Mouse (Mus musculus) neural tube, embryonic 15.5 days (tissue): Measurements from ENCODE around the gene Rps4x. TPM values are rescaled to one million over a fixed set of nuclear protein-coding genes. Genes with fewer than 3 reads are reported as not detected.

Experiments used
- ATAC-seq: fragments of 200-750 bp; cut with Nextera tagmentation; 2 replicates; pipeline ENCODE4 v1.8.0; 2017; ENCODE audit warnings: mild to moderate bottlenecking, moderate TSS enrichment, moderate library complexity; ENCODE audit not compliant: low FRiP score
- H3K27ac ChIP-seq: fragments of 300-500 bp; sonication (generic); replicated peaks from 2 replicates; pipeline ENCODE4 v1.5.1; 2015; ENCODE audit warnings: mild to moderate bottlenecking, inconsistent platforms
- H3K27me3 ChIP-seq: fragments of 300-500 bp; sonication (generic); replicated peaks from 2 replicates; pipeline ENCODE4 v1.6.1; 2015; ENCODE audit warnings: inconsistent platforms
- H3K36me3 ChIP-seq: fragments of 300-500 bp; sonication (generic); 2 replicates; pipeline ENCODE4 v1.6.1; 2015; ENCODE audit warnings: inconsistent platforms
- H3K4me1 ChIP-seq: fragments of 300-500 bp; sonication (generic); 2 replicates; pipeline ENCODE4 v1.6.1; 2015; ENCODE audit warnings: inconsistent platforms
- H3K4me2 ChIP-seq: fragments of 300-500 bp; sonication (generic); 2 replicates; pipeline ENCODE4 v1.6.1; 2015; ENCODE audit warnings: inconsistent platforms, mild to moderate bottlenecking, moderate library complexity
- H3K4me3 ChIP-seq: fragments of 300-500 bp; sonication (generic); replicated peaks from 2 replicates; pipeline ENCODE4 v1.5.1; 2015; ENCODE audit warnings: mild to moderate bottlenecking, inconsistent platforms
- H3K9ac ChIP-seq: fragments of 300-500 bp; sonication (generic); replicated peaks from 2 replicates; pipeline ENCODE4 v1.6.1; 2015; ENCODE audit warnings: mild to moderate bottlenecking, inconsistent platforms
- H3K9me3 ChIP-seq: fragments of 300-500 bp; sonication (generic); replicated peaks from 2 replicates; pipeline ENCODE4 v1.6.1; 2016; ENCODE audit warnings: inconsistent platforms
- WGBS: fragments of 180-500 bp; shearing (Covaris S2); methylation state at CpG from one replicate; pipeline ENCODE4 v1.1.7; 2015; ENCODE audit warnings: mixed read lengths; 5-methylcytosine and 5-hydroxymethylcytosine counted together
- polyA plus RNA-seq: library from polyadenylated mRNA; unstranded; fragments of >200 nt; fragmentation: Nextera tagmentation; extraction: Ambion mirVana; gene quantifications from 2 replicates; pipeline ENCODE4 v1.2.1, GENCODE M21; 2015

Gene Rps4x
- polyA plus RNA-seq, 1 experiment from 2014 or later = 357 TPM

GRCm38 (mm10) chrX:102166986-102167385 is 22.2 kb downstream of the Rps4x start:
- Histone ChIP-seq H3K36me3 (no peaks in the 10 kb centered on the region), H3K4me1 (peaks cover 5% of the 10 kb centered on the region), H3K9me3 (no peaks in the 10 kb centered on the region), H3K4me3 (no peak overlapping the region), H3K27ac (0 out of 2 replicates have a peak overlapping the region, but pooled peaks have one; percentile 23), H3K9ac (no peak overlapping the region), H3K27me3 (no peaks in the 10 kb centered on the region), H3K4me2 (no peak overlapping the region)
- WGBS = 40% methylated on average over 6 of the region's 6 CpGs
- ATAC-seq = no peak

- H3K4me1 ChIP-seq = peaks cover 5% of the 10 kb centered on the region
- WGBS = 43% methylated on average over 5 of the region's 5 CpGs
- H3K36me3 ChIP-seq = no peaks in the 10 kb centered on the region
- no peak for ATAC-seq
- H3K4me3 ChIP-seq = no peak overlapping the region
- 0 out of 2 replicates have a peak overlapping the region, but pooled peaks have one; percentile 23 for H3K27ac ChIP-seq
- H3K9me3 ChIP-seq = no peaks in the 10 kb centered on the region
- no peak overlapping the region for H3K4me2 ChIP-seq
- H3K27me3 ChIP-seq = no peaks in the 10 kb centered on the region
- H3K9ac ChIP-seq = no peak overlapping the region
Measured at GRCm38 (mm10) chrX:102166521-102166920, 22.7 kb downstream of the Rps4x start.

- ATAC-seq = no peak
- Histone ChIP-seq H3K9ac (no peak overlapping the region), H3K4me2 (no peak overlapping the region), H3K36me3 (no peaks in the 10 kb centered on the region), H3K9me3 (no peaks in the 10 kb centered on the region), H3K27me3 (no peaks in the 10 kb centered on the region), H3K4me3 (no peak overlapping the region), H3K4me1 (peaks cover 5% of the 10 kb centered on the region), H3K27ac (no peak overlapping the region)
- 80% methylated on average over 4 of the region's 4 CpGs for WGBS
Measured at GRCm38 (mm10) chrX:102163529-102163928, 25.7 kb downstream of the Rps4x start.

- Histone ChIP-seq H3K4me2 (no peak overlapping the region), H3K27me3 (no peaks in the 10 kb centered on the region), H3K4me3 (no peak overlapping the region), H3K36me3 (no peaks in the 10 kb centered on the region), H3K9me3 (no peaks in the 10 kb centered on the region), H3K9ac (no peak overlapping the region), H3K27ac (no peak overlapping the region), H3K4me1 (peaks cover 5% of the 10 kb centered on the region)
- ATAC-seq = no peak
- 38% methylated on average over 2 of the region's 2 CpGs for WGBS
Measured at GRCm38 (mm10) chrX:102163096-102163495, 26.1 kb downstream of the Rps4x start.

GRCm38 (mm10) chrX:102160528-102160927 is 28.7 kb downstream of the Rps4x start:
- Histone ChIP-seq H3K9me3 (no peaks in the 10 kb centered on the region), H3K27ac (no peak overlapping the region), H3K4me3 (no peak overlapping the region), H3K27me3 (no peaks in the 10 kb centered on the region), H3K4me2 (no peak overlapping the region), H3K9ac (no peak overlapping the region), H3K36me3 (no peaks in the 10 kb centered on the region), H3K4me1 (no peaks in the 10 kb centered on the region)
- WGBS = 77% methylated on average over 2 of the region's 2 CpGs
- ATAC-seq = no peak

GRCm38 (mm10) chrX:102159778-102160177 is 29.4 kb downstream of the Rps4x start:
- H3K9me3 ChIP-seq = no peaks in the 10 kb centered on the region
- no peaks in the 10 kb centered on the region for H3K4me1 ChIP-seq
- H3K4me2 ChIP-seq = no peak overlapping the region
- WGBS = 45% methylated on average over 2 of the region's 2 CpGs
- no peak overlapping the region for H3K4me3 ChIP-seq
- H3K27me3 ChIP-seq = no peaks in the 10 kb centered on the region
- H3K27ac ChIP-seq = no peak overlapping the region
- H3K36me3 ChIP-seq = no peaks in the 10 kb centered on the region
- H3K9ac ChIP-seq = no peak overlapping the region
- ATAC-seq = no peak

- Histone ChIP-seq H3K4me2 (peak overlapping the region; percentile 48), H3K4me3 (peak overlapping the region; percentile 44), H3K9ac (peak overlapping the region; percentile 28; the same call in 1 of the 2 replicates), H3K9me3 (no peaks in the 10 kb centered on the region), H3K4me1 (no peaks in the 10 kb centered on the region), H3K36me3 (no peaks in the 10 kb centered on the region), H3K27ac (peak overlapping the region; percentile 76), H3K27me3 (no peaks in the 10 kb centered on the region)
- ATAC-seq = no peak
- WGBS = 58% methylated on average over 5 of the region's 5 CpGs
Measured at GRCm38 (mm10) chrX:102157423-102157791, 31.8 kb downstream of the Rps4x start.

GRCm38 (mm10) chrX:102156618-102157422 is 32.4 kb downstream of the Rps4x start, which contains the start of gene Ercc6l:
Gene Ercc6l (minus strand): TSS chrX:102157091.
- no peaks in the 10 kb centered on the region for H3K4me1 ChIP-seq
- peak within 1 kb of the TSS; percentile 34; the same call in 1 of the 2 replicates for H3K9ac ChIP-seq
- peak within 1 kb of the TSS; percentile 44 for H3K4me3 ChIP-seq
- peak; percentile 99 for ATAC-seq
- WGBS = 13% methylated on average over 42 of the region's 42 CpGs
- H3K9me3 ChIP-seq = no peaks in the 10 kb centered on the region
- peak within 1 kb of the TSS; percentile 65 for H3K4me2 ChIP-seq
- H3K27me3 ChIP-seq = no peaks in the 10 kb centered on the region
- peak within 1 kb of the TSS; percentile 76 for H3K27ac ChIP-seq
- no peaks in the 10 kb centered on the region for H3K36me3 ChIP-seq

GRCm38 (mm10) chrX:102141157-102141556 is 48.0 kb downstream of the Rps4x start:
- Histone ChIP-seq H3K27ac (no peak overlapping the region), H3K9me3 (no peaks in the 10 kb centered on the region), H3K36me3 (no peaks in the 10 kb centered on the region), H3K4me1 (no peaks in the 10 kb centered on the region), H3K27me3 (no peaks in the 10 kb centered on the region), H3K4me2 (no peak overlapping the region), H3K9ac (no peak overlapping the region), H3K4me3 (no peak overlapping the region)
- 93% methylated on average over 1 of the region's 1 CpGs for WGBS
- ATAC-seq = no peak

Other genes with a start within 250 kb of the Rps4x start
- 4.7 and 6.3 TPM in 2 replicates for gene Rtl5, start 118.1 kb downstream of the Rps4x start, polyA plus RNA-seq
- gene Pin4, start 69.9 kb downstream of the Rps4x start, polyA plus RNA-seq = 69.9 and 71.6 TPM in 2 replicates
- gene Ercc6l, start 32.3 kb downstream of the Rps4x start, polyA plus RNA-seq = 1.1 and 3.4 TPM in 2 replicates
- 9.9 and 13.2 TPM in 2 replicates for gene Cited1, start 62.8 kb upstream of the Rps4x start, polyA plus RNA-seq